In genomic region chr5:122439400-122440094, GRCm38 (mm10) we compare ENCODE assay signal across 13 mouse cellular contexts. TPM values are rescaled to one million over a fixed set of nuclear protein-coding genes. Genes with fewer than 3 reads are reported as not detected.
DNase-seq lines count a peak whose midpoint lies in the region; ATAC-seq lines count a peak whose summit lies in the region.
"Had no signal": no experiment of that assay in that cellular context is flagged by ENCODE, and none has a peak within 500 bp of the region (broad histone marks: within the 10 kb centered on the region; RNA-seq: fewer than 3 reads in every experiment).

No protein-coding gene starts in this region.

- 74% methylated on average over 19 of the region's 19 CpGs for WGBS in heart, embryonic 16.5 days
- WGBS in lung, embryonic 15.5 days, result 75% methylated on average over 19 of the region's 19 CpGs

- peak; percentile 58 to 61 for DNase-seq in heart, adult 18-20 months
- no peak for DNase-seq in heart, adult 8-10 months (ENCODE audit: low spot score)
- no peak for DNase-seq in spleen, postnatal 14 days (ENCODE audit: low spot score in 2 of 2)
- no peak for DNase-seq in urinary bladder, postnatal 36 days (ENCODE audit: low spot score in 2 of 2)
- DNase-seq: cerebellum, adult 9-11 months had no signal

- H3K27ac ChIP-seq in brown adipose tissue, adult 24 weeks (replicated peaks; ENCODE audit: low read depth, low read length), result peak overlapping the region; percentile 45; the same call in 1 of the 2 replicates
- H3K27ac ChIP-seq in heart, embryonic 16.5 days (ENCODE audit: low read length), result peak overlapping the region; percentile 50
- 0 out of 2 replicates have a peak overlapping the region, but pooled peaks have one; percentile 7 for H3K27ac ChIP-seq in lung, embryonic 15.5 days
- H3K27ac ChIP-seq: forebrain, embryonic 10.5 days; hindbrain, postnatal 0 days; liver, embryonic 14.5 days; neural tube, embryonic 15.5 days had no signal

- no peak overlapping the region for H3K4me2 ChIP-seq in heart, embryonic 16.5 days (ENCODE audit: low read depth, low read length)
- no peak overlapping the region for H3K4me2 ChIP-seq in lung, embryonic 15.5 days
- H3K4me2 ChIP-seq: neural tube, embryonic 15.5 days had no signal

- H3K27me3 ChIP-seq in heart, embryonic 16.5 days (ENCODE audit: control insufficient read depth, insufficient read depth, low read length), result no peaks in the 10 kb centered on the region
- H3K27me3 ChIP-seq in lung, embryonic 15.5 days, result no peaks in the 10 kb centered on the region
- H3K27me3 ChIP-seq: neural tube, embryonic 15.5 days had no signal

- H3K9ac ChIP-seq in heart, embryonic 16.5 days (ENCODE audit: low read length), result no peak overlapping the region
- no peak overlapping the region for H3K9ac ChIP-seq in lung, embryonic 15.5 days
- H3K9ac ChIP-seq: liver, embryonic 14.5 days; neural tube, embryonic 15.5 days had no signal

- peaks cover 5% of the 10 kb centered on the region; the same call in 1 of the 2 replicates for H3K9me3 ChIP-seq in heart, embryonic 16.5 days (replicated peaks; ENCODE audit: control insufficient read depth, low read length)
- no peaks in the 10 kb centered on the region for H3K9me3 ChIP-seq in lung, embryonic 15.5 days
- H3K9me3 ChIP-seq: forebrain, embryonic 10.5 days had no signal

- H3K36me3 ChIP-seq in heart, embryonic 16.5 days (ENCODE audit: control insufficient read depth, insufficient read depth), result peaks cover 91% of the 10 kb centered on the region
- peaks cover 97% of the 10 kb centered on the region for H3K36me3 ChIP-seq in lung, embryonic 15.5 days

- peak; percentile 68 for ATAC-seq in heart, embryonic 16.5 days (replicated peaks; ENCODE audit: extremely low read depth, insufficient read depth, low FRiP score)
- ATAC-seq in lung, embryonic 15.5 days (ENCODE audit: borderline replicate concordance, extremely low read depth, low FRiP score, low TSS enrichment), result peak; percentile 57; the same call in 1 of the 2 replicates
- no peak for ATAC-seq in megakaryocyte, adult 5-6 weeks (ENCODE audit: poor library complexity, severe bottlenecking)
- ATAC-seq: hindbrain, postnatal 0 days had no signal

- no peaks in the 10 kb centered on the region for H3K4me1 ChIP-seq in brown adipose tissue, adult 24 weeks (ENCODE audit: control insufficient read depth, insufficient read depth, insufficient read length, low read length)
- peaks cover 5% of the 10 kb centered on the region for H3K4me1 ChIP-seq in heart, embryonic 16.5 days (ENCODE audit: control insufficient read depth, insufficient read depth, low read length)
- H3K4me1 ChIP-seq in lung, embryonic 15.5 days, result no peaks in the 10 kb centered on the region
- H3K4me1 ChIP-seq: forebrain, embryonic 10.5 days; neural tube, embryonic 15.5 days had no signal

- no peak overlapping the region for H3K4me3 ChIP-seq in brown adipose tissue, adult 24 weeks (ENCODE audit: insufficient read depth, low read depth, low read length)
- H3K4me3 ChIP-seq in heart, embryonic 16.5 days (ENCODE audit: low read length), result no peak overlapping the region
- H3K4me3 ChIP-seq in lung, embryonic 15.5 days, result no peak overlapping the region
- H3K4me3 ChIP-seq: forebrain, embryonic 10.5 days; neural tube, embryonic 15.5 days had no signal

RNA-seq across cellular contexts. Expression of gene Anapc7, which starts 18.1 kb away (rescaled TPM):
- total RNA-seq in heart, adult 18-20 months (2021), result 10 to 100 TPM; 31.8 to 32.4 TPM
- 10 to 100 TPM; 30.2 to 35.9 (median 33.9) TPM for total RNA-seq in heart, adult 8-10 months (2022)
- 16.6 and 17.5 TPM in 2 replicates for polyA plus RNA-seq in brown adipose tissue, adult 24 weeks (2012; ENCODE audit: insufficient read depth, insufficient read length, missing spikeins)
- polyA plus RNA-seq in heart, embryonic 16.5 days (2015; fragmentation: Nextera tagmentation; extraction: Ambion mirVana), result 39.4 and 40.2 TPM in 2 replicates
- polyA plus RNA-seq in lung, embryonic 15.5 days (2015; fragmentation: Nextera tagmentation; extraction: Ambion mirVana), result 43.9 and 46.2 TPM in 2 replicates
- total RNA-seq in megakaryocyte, adult 5-6 weeks (2015), result 16.0 and 16.4 TPM in 2 replicates
- total RNA-seq in megakaryocyte, adult 5-6 weeks (2017), result 18.3 and 28.9 TPM in 2 replicates

RNA-seq across cellular contexts. Expression of gene Arpc3, which starts 47.9 kb away (rescaled TPM):
- 10 to 100 TPM; 92.8 to 97.7 TPM for total RNA-seq in heart, adult 18-20 months (2021)
- total RNA-seq in heart, adult 8-10 months (2022), result 10 to 100 TPM; 84.9 to 93.6 (median 88.1) TPM
- 158 and 247 TPM in 2 replicates for polyA plus RNA-seq in brown adipose tissue, adult 24 weeks (2012; ENCODE audit: insufficient read depth, insufficient read length, missing spikeins)
- 97.0 and 118 TPM in 2 replicates for polyA plus RNA-seq in heart, embryonic 16.5 days (2015; fragmentation: Nextera tagmentation; extraction: Ambion mirVana)
- 152 and 160 TPM in 2 replicates for polyA plus RNA-seq in lung, embryonic 15.5 days (2015; fragmentation: Nextera tagmentation; extraction: Ambion mirVana)
- total RNA-seq in megakaryocyte, adult 5-6 weeks (2015), result 319 and 422 TPM in 2 replicates
- total RNA-seq in megakaryocyte, adult 5-6 weeks (2017), result 1,374 and 1,550 TPM in 2 replicates

Comparison
In these comparisons a context has a peak if more than half of its experiments do, and no peak if none do; other contexts are left out.
1. DNase-seq: peak in heart, adult 18-20 months (2 of 2); none in heart, adult 8-10 months (single experiment), spleen, postnatal 14 days (0 of 2) and urinary bladder, postnatal 36 days (0 of 2).
2. Peak in every context shown above with its lines, with median percentiles within 50 percentile points of each other: H3K27ac ChIP-seq.